Mouse (Mus musculus): Measurements from ENCODE around the gene Pdss2.

Pdss2 gene

DNA sequence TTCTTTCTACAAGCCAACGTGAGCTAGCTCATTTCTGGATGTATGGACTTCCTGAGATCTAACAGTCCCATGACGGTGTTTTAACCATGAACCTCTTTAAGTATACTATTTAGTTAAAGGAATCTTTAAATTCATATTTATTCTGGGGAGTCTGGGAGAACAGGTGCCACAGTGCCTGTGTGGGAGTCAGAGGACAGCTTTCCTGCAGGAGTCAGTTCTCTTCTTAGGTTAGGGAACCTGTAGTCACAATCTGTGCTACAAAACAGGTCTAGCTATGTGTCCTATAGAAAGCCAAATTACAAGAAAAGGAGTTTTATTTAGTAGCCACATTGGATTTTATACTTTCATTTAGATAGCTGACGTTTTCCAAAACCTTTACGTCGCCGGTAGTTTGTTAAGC is 141.7 kb downstream of the Pdss2 start:
- peaks cover 9% of the 10 kb centered on the region for H3K4me1 ChIP-seq (replicated peaks; ENCODE audit: low read depth, low read length)
- H3K27me3 ChIP-seq (ENCODE audit: insufficient read depth, low read length) = no peaks in the 10 kb centered on the region
- TF ChIP-seq CTCF (conservative IDR thresholded peaks at IDR 0.05; ENCODE audit: low read length) (no peak), POU5F1 (IDR thresholded peaks at IDR 0.05; ENCODE audit: borderline replicate concordance, low read length) (no peak), NANOG (IDR thresholded peaks at IDR 0.05; ENCODE audit: borderline replicate concordance, low read length) (no peak)
- H3K36me3 ChIP-seq (ENCODE audit: insufficient read depth, low read length) = peaks cover 5% of the 10 kb centered on the region; the same call in 1 of the 2 replicates
- no peak overlapping the region for H3K4me3 ChIP-seq (replicated peaks; ENCODE audit: low read length)
- no peaks in the 10 kb centered on the region for H3K9me3 ChIP-seq (ENCODE audit: low read length)

DNA sequence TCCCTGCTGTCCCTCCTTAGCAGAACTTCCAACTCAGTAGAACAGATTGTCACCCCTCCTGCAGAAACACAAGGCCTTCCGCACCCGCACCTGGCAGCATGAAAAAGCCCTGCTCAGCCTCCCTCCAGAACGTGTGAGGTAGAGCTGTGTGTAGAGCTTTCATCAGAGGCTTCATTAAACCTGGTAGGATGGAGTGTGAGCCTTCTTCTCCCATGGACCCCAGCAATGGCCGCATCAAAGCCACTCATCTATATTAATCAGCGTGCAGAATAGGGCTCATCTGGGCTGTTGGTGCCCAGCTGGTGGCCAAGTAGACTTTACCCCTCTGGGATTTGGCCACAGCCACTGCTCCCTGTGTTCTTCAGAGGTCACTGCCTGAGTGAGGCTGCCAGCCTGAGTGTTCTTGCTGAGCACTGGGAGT is 142.2 kb downstream of the Pdss2 start:
- Histone ChIP-seq H3K27me3 (ENCODE audit: insufficient read depth, low read length) (no peaks in the 10 kb centered on the region), H3K36me3 (ENCODE audit: insufficient read depth, low read length) (peaks cover 5% of the 10 kb centered on the region; the same call in 1 of the 2 replicates), H3K4me3 (replicated peaks; ENCODE audit: low read length) (no peak overlapping the region)

DNA sequence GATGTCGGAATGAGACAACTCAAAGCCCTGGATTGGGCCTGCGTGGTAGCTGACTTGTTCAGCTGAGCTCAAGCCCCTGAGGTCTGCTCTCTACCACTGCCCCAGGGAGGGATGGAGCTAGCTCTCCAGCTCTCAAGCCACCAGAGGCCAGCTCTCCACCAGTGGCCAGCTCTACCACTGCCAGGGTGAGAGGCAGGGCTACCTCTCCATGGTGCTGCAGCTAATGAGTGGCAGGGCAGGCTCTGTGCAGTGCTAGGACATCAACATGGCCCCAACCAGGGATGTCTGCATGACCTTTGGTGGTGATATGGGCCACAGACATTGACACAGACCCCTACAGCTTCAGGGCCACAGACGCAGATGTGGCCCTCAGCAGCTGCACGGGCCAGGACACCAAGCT is 144.6 kb downstream of the Pdss2 start:
- TF ChIP-seq CTCF (conservative IDR thresholded peaks at IDR 0.05; ENCODE audit: low read length) (no peak), NANOG (IDR thresholded peaks at IDR 0.05; ENCODE audit: borderline replicate concordance, low read length) (no peak), POU5F1 (IDR thresholded peaks at IDR 0.05; ENCODE audit: borderline replicate concordance, low read length) (no peak)
- no peaks in the 10 kb centered on the region; the same call in 1 of the 2 replicates for H3K36me3 ChIP-seq (ENCODE audit: insufficient read depth, low read length)
- no peaks in the 10 kb centered on the region for H3K27me3 ChIP-seq (ENCODE audit: insufficient read depth, low read length)
- H3K4me1 ChIP-seq (replicated peaks; ENCODE audit: low read depth, low read length) = peaks cover 4% of the 10 kb centered on the region
- H3K4me3 ChIP-seq (replicated peaks; ENCODE audit: low read length) = no peak overlapping the region
- H3K9me3 ChIP-seq (ENCODE audit: low read length) = no peaks in the 10 kb centered on the region

More for the DNA sequence above, 142.2 kb downstream of the Pdss2 start:
- H3K4me1 ChIP-seq (replicated peaks; ENCODE audit: low read depth, low read length) = peaks cover 9% of the 10 kb centered on the region
- H3K9me3 ChIP-seq (ENCODE audit: low read length) = no peaks in the 10 kb centered on the region
- TF ChIP-seq CTCF (conservative IDR thresholded peaks at IDR 0.05; ENCODE audit: low read length) (no peak), POU5F1 (IDR thresholded peaks at IDR 0.05; ENCODE audit: borderline replicate concordance, low read length) (no peak), NANOG (IDR thresholded peaks at IDR 0.05; ENCODE audit: borderline replicate concordance, low read length) (no peak)

DNA sequence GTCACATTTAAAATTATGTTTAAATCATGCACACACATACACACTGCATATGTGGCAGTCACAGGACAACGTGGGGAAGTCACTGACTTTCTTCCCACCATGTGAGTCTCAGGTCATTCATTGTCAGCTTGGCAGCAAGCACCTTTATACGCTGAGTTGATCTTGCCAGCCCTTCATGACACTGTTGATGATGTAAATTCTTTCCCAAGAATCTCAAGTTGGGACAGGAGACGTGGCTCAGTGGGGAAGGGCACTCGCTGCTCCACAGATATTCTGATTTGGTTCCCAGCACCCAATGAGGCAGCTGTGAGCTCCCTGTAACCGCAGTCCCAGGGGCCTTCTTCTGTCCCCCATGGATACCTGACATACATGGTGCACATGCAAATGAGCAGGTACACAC is 147.3 kb downstream of the Pdss2 start:
- Histone ChIP-seq H3K9me3 (ENCODE audit: low read length) (no peaks in the 10 kb centered on the region), H3K4me1 (replicated peaks; ENCODE audit: low read depth, low read length) (peaks cover 23% of the 10 kb centered on the region), H3K27me3 (ENCODE audit: insufficient read depth, low read length) (no peaks in the 10 kb centered on the region), H3K36me3 (ENCODE audit: insufficient read depth, low read length) (no peaks in the 10 kb centered on the region; the same call in 1 of the 2 replicates), H3K4me3 (replicated peaks; ENCODE audit: low read length) (no peak overlapping the region)
- TF ChIP-seq POU5F1 (IDR thresholded peaks at IDR 0.05; ENCODE audit: borderline replicate concordance, low read length) (no peak), CTCF (conservative IDR thresholded peaks at IDR 0.05; ENCODE audit: low read length) (no peak), NANOG (IDR thresholded peaks at IDR 0.05; ENCODE audit: borderline replicate concordance, low read length) (no peak)

DNA sequence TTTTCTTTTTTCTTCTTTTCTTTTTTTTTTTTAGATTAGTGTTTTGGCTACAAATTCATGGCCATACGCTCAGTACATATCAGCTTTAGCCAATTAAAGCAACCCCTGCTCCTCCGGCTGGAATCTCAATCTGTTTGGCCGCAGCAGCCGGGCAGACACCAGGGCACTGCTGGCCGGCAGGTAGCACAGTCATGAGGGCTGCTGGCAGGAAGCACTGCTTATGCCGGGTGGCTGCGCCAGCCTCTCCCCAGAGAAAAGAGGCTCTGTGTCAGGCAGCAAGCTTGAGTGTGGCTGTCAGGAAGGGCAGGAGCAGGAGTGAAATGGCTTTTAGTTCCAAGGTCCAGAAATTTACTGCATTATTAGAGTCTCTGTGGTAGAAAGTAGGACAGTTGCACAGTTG is 151.0 kb downstream of the Pdss2 start:
- Histone ChIP-seq H3K4me3 (replicated peaks; ENCODE audit: low read length) (0 out of 2 replicates have a peak overlapping the region, but pooled peaks have one; percentile 17), H3K27me3 (ENCODE audit: insufficient read depth, low read length) (no peaks in the 10 kb centered on the region), H3K4me1 (replicated peaks; ENCODE audit: low read depth, low read length) (peaks cover 30% of the 10 kb centered on the region), H3K36me3 (ENCODE audit: insufficient read depth, low read length) (no peaks in the 10 kb centered on the region), H3K9me3 (ENCODE audit: low read length) (no peaks in the 10 kb centered on the region)
- TF ChIP-seq POU5F1 (IDR thresholded peaks at IDR 0.05; ENCODE audit: borderline replicate concordance, low read length) (no peak), CTCF (conservative IDR thresholded peaks at IDR 0.05; ENCODE audit: low read length) (no peak), NANOG (IDR thresholded peaks at IDR 0.05; ENCODE audit: borderline replicate concordance, low read length) (no peak)

DNA sequence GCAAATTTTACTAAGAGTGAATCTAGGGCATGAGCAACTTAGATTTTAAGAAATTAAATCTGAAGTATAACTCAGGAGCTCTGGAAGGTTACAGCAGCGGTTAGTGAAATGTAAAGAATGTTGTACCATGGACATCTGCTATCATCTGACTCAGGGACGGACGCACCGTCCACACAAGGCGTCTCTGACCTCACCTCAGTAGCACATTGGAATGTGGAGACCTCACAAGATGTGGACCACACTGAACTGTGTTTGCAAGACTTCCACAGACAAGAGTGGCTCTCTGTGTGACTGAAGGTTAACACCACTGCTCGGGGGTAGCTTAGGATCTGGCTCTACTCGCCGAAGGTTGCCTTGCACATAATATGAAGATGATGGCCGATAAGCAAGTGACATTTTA is 151.7 kb downstream of the Pdss2 start:
- H3K4me3 ChIP-seq (replicated peaks; ENCODE audit: low read length) = no peak overlapping the region
- no peaks in the 10 kb centered on the region for H3K36me3 ChIP-seq (ENCODE audit: insufficient read depth, low read length)
- TF ChIP-seq NANOG (IDR thresholded peaks at IDR 0.05; ENCODE audit: borderline replicate concordance, low read length) (no peak), POU5F1 (IDR thresholded peaks at IDR 0.05; ENCODE audit: borderline replicate concordance, low read length) (no peak), CTCF (conservative IDR thresholded peaks at IDR 0.05; ENCODE audit: low read length) (no peak)
- no peaks in the 10 kb centered on the region for H3K27me3 ChIP-seq (ENCODE audit: insufficient read depth, low read length)
- H3K4me1 ChIP-seq (replicated peaks; ENCODE audit: low read depth, low read length) = peaks cover 30% of the 10 kb centered on the region
- no peaks in the 10 kb centered on the region for H3K9me3 ChIP-seq (ENCODE audit: low read length)

DNA sequence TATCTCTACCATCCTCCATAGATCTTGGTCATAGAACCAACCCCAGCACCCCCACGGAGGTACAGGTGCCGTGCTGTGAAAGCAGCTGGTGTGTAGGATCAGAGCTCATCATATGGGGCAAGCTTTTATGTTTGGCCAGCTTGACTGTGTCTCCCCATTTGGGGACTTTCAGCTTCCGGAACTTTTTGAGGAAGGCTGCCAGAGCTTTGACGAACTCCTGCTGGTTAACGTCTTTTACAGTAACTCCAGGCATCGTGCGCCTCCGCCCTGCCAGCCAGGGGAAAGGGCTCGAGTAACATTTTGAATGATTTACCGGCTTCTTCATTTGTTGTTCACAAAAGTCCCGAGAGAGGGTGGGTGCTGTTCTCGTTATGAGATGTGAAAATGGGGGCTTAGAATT is 152.4 kb downstream of the Pdss2 start:
- TF ChIP-seq CTCF (conservative IDR thresholded peaks at IDR 0.05; ENCODE audit: low read length) (no peak), NANOG (IDR thresholded peaks at IDR 0.05; ENCODE audit: borderline replicate concordance, low read length) (no peak), POU5F1 (IDR thresholded peaks at IDR 0.05; ENCODE audit: borderline replicate concordance, low read length) (no peak)
- H3K4me3 ChIP-seq (replicated peaks; ENCODE audit: low read length) = peak overlapping the region; percentile 45
- H3K4me1 ChIP-seq (replicated peaks; ENCODE audit: low read depth, low read length) = peaks cover 30% of the 10 kb centered on the region
- no peaks in the 10 kb centered on the region for H3K27me3 ChIP-seq (ENCODE audit: insufficient read depth, low read length)
- no peaks in the 10 kb centered on the region for H3K9me3 ChIP-seq (ENCODE audit: low read length)
- no peaks in the 10 kb centered on the region for H3K36me3 ChIP-seq (ENCODE audit: insufficient read depth, low read length)

DNA sequence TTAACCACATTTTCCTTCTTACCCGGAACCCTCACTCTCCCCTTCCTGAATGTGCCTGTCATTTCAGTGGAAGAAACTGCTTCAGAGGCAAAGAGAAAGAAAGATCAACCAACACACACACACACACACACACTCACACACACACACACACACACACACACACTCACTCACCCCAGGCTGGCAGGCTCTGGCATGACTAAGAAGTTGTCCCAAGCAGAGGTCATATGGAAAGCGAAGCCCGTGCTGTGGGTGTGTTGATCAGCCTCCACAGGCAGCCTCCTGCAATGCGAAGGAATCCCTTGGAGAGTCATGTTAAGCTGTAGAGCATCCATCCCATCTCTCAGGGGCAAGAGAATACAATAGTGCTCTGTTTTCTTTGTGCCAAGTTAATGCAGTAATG is 154.0 kb downstream of the Pdss2 start:
- Histone ChIP-seq H3K9me3 (ENCODE audit: low read length) (no peaks in the 10 kb centered on the region), H3K4me3 (replicated peaks; ENCODE audit: low read length) (no peak overlapping the region), H3K27me3 (ENCODE audit: insufficient read depth, low read length) (no peaks in the 10 kb centered on the region), H3K4me1 (replicated peaks; ENCODE audit: low read depth, low read length) (peaks cover 30% of the 10 kb centered on the region), H3K36me3 (ENCODE audit: insufficient read depth, low read length) (no peaks in the 10 kb centered on the region)
- TF ChIP-seq NANOG (IDR thresholded peaks at IDR 0.05; ENCODE audit: borderline replicate concordance, low read length) (no peak), CTCF (conservative IDR thresholded peaks at IDR 0.05; ENCODE audit: low read length) (no peak), POU5F1 (IDR thresholded peaks at IDR 0.05; ENCODE audit: borderline replicate concordance, low read length) (no peak)

DNA sequence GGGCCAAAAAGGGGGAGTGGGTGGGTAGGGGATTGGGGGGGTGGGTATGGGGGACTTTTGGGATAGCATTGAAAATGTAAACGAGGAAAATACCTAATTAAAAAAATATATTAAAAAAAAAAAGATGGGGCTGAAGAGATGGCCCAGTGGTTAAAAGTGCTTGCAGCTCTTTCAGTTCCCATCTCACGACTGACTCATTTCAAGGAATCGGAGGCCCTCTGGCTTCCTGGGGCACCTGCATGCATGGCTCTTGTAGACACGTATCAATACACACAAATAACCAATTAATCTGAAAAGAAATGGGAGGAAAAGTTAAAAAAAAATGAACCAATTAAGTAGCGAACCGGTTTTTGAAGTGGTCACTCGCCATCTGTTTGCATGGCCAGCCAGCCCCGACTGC is 155.5 kb downstream of the Pdss2 start:
- H3K27me3 ChIP-seq (ENCODE audit: insufficient read depth, low read length) = no peaks in the 10 kb centered on the region
- no peak for TF ChIP-seq NANOG (IDR thresholded peaks at IDR 0.05; ENCODE audit: borderline replicate concordance, low read length)
- no peak for TF ChIP-seq CTCF (conservative IDR thresholded peaks at IDR 0.05; ENCODE audit: low read length)
- TF ChIP-seq POU5F1 (IDR thresholded peaks at IDR 0.05; ENCODE audit: borderline replicate concordance, low read length) = no peak
- H3K4me3 ChIP-seq (replicated peaks; ENCODE audit: low read length) = no peak overlapping the region
- no peaks in the 10 kb centered on the region for H3K9me3 ChIP-seq (ENCODE audit: low read length)
- H3K36me3 ChIP-seq (ENCODE audit: insufficient read depth, low read length) = no peaks in the 10 kb centered on the region
- peaks cover 26% of the 10 kb centered on the region for H3K4me1 ChIP-seq (replicated peaks; ENCODE audit: low read depth, low read length)

Measured in E14TG2a.4 (cell line).